Mouse (Mus musculus) neural tube, embryonic 13.5 days (tissue): ENCODE results near the gene Dnah3. TPM values are rescaled to one million over a fixed set of nuclear protein-coding genes. Genes with fewer than 3 reads are reported as not detected.

ENCODE experiments used
- ATAC-seq: fragments of 200-750 bp; cut with Nextera tagmentation; 2 replicates; pipeline ENCODE4 v1.8.0; 2017; ENCODE audit warnings: low read depth, mild to moderate bottlenecking, moderate TSS enrichment, moderate library complexity
- H3K27ac ChIP-seq: fragments of 300-500 bp; sonication (generic); replicated peaks from 2 replicates; pipeline ENCODE4 v1.5.1; 2015; ENCODE audit warnings: moderate library complexity, mild to moderate bottlenecking, inconsistent platforms
- H3K27me3 ChIP-seq: fragments of 300-500 bp; sonication (generic); 2 replicates; pipeline ENCODE4 v1.6.1; 2015; ENCODE audit warnings: mild to moderate bottlenecking, inconsistent platforms
- H3K36me3 ChIP-seq: fragments of 300-500 bp; sonication (generic); 2 replicates; pipeline ENCODE4 v1.6.1; 2015; ENCODE audit warnings: mild to moderate bottlenecking, inconsistent platforms
- H3K4me1 ChIP-seq: fragments of 300-500 bp; sonication (generic); replicated peaks from 2 replicates; pipeline ENCODE4 v1.6.1; 2015; ENCODE audit warnings: inconsistent platforms
- H3K4me2 ChIP-seq: fragments of 300-500 bp; sonication (generic); 2 replicates; pipeline ENCODE4 v1.6.1; 2015; ENCODE audit warnings: inconsistent platforms, mild to moderate bottlenecking, moderate library complexity
- H3K4me3 ChIP-seq: fragments of 300-500 bp; sonication (generic); 2 replicates; pipeline ENCODE4 v1.5.1; 2015; ENCODE audit warnings: mild to moderate bottlenecking, inconsistent platforms
- H3K9ac ChIP-seq: fragments of 300-500 bp; sonication (generic); 2 replicates; pipeline ENCODE4 v1.6.1; 2015; ENCODE audit warnings: moderate library complexity, mild to moderate bottlenecking, inconsistent platforms
- H3K9me3 ChIP-seq: fragments of 300-500 bp; sonication (generic); 2 replicates; pipeline ENCODE4 v1.6.1; 2016; ENCODE audit warnings: inconsistent platforms
- WGBS: fragments of 180-500 bp; shearing (Covaris S2); methylation state at CpG from one replicate; pipeline ENCODE4 v1.1.7; 2015; 5-methylcytosine and 5-hydroxymethylcytosine counted together
- polyA plus RNA-seq: library from polyadenylated mRNA; unstranded; fragments of >200 nt; fragmentation: Nextera tagmentation; extraction: Ambion mirVana; gene quantifications from 2 replicates; pipeline ENCODE4 v1.2.1, GENCODE M21; 2015

Gene Dnah3
- polyA plus RNA-seq, 1 experiment from 2014 or later = not detected

DNA sequence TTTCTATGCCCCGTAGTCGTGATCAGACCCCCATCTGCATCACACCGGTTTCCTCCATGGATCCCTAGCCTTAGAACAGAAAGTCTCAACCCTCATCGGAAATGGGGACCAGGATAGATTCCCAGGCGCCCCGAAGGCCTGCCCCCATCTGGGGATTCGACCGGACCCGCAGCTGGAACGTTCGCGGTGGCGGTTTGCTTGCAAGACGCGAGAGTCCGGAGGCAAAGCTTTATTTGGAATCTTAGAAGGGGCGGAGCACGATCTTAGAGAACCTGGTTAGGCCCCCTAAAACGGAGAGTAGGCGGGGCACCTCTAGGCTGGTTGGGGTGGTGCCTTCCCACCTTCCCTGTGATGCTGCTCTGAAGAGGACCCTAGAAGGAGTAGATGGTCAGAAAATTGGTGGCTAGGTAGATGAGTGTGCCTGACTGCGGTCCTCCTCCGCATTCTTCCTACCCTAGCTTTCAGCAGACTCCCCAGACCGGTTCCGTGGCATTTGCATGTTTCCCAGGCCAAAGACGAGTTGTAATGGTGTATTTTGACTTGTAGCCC is 8.0 kb upstream of the Dnah3 start:
- H3K27ac ChIP-seq = no peak overlapping the region
- peak overlapping the region; percentile 56 for H3K4me3 ChIP-seq
- H3K4me1 ChIP-seq = peaks cover 18% of the 10 kb centered on the region
- peak overlapping the region; percentile 79 for H3K4me2 ChIP-seq
- H3K27me3 ChIP-seq = peaks cover 5% of the 10 kb centered on the region; the same call in 1 of the 2 replicates
- H3K36me3 ChIP-seq = no peaks in the 10 kb centered on the region
- peak; percentile 59 for ATAC-seq
- no peaks in the 10 kb centered on the region for H3K9me3 ChIP-seq
- 3% methylated on average over 25 of the region's 25 CpGs for WGBS
- H3K9ac ChIP-seq = peak overlapping the region; percentile 70

DNA sequence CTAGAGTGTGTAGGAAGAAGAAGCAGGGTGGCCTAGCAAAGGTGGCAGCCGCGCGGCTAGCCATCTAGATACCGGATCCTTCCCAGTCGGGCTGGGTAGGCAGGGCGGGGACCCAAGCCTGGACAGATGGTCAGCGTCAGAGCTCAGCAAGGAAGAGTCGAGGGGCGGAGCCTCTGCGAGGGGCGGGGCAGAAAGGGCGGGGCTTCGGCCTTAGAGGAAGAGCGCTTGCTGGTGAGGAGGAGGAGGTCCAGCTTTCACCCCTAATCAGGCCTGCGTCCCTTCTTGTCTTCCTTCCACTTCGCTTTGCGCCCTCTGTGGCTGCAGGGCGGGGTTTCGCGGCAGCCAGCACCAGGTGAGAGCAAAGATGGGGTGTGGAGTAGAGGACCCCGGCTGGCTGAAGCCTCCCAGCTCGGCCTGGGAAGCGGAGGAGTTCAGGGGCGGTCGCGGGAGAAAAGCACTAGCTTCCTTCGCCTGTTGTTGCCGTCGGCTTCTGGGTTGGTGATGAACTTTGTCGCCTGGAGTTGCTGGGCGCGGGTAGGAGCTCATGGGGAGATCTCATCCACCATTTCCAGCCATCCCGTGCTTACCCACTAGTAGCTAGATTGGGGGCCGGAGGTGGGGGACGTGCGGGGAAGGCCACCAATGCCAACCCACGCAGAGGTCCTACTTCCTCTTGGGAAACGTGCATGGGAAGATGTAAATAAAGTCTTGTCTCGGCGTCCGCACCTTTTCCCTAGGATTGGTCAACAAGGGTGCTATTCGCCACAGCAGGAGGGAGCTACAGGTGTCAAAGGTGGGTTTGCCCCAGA is 7.3 kb upstream of the Dnah3 start, which contains the start of gene Tmem159:
TSS of gene Tmem159 (plus strand) at position 190 of the 809 bp plus-strand sequence.
- peak within 1 kb of the TSS; percentile 56 for H3K4me3 ChIP-seq
- no peak within 1 kb of the TSS for H3K27ac ChIP-seq
- peaks cover 5% of the 10 kb centered on the region; the same call in 1 of the 2 replicates for H3K27me3 ChIP-seq
- peak; percentile 82 for ATAC-seq
- no peaks in the 10 kb centered on the region for H3K9me3 ChIP-seq
- peak within 1 kb of the TSS; percentile 70 for H3K9ac ChIP-seq
- 1% methylated on average over 41 of the region's 42 CpGs for WGBS
- no peaks in the 10 kb centered on the region for H3K36me3 ChIP-seq
- peak within 1 kb of the TSS; percentile 79 for H3K4me2 ChIP-seq
- H3K4me1 ChIP-seq = peaks cover 18% of the 10 kb centered on the region

DNA sequence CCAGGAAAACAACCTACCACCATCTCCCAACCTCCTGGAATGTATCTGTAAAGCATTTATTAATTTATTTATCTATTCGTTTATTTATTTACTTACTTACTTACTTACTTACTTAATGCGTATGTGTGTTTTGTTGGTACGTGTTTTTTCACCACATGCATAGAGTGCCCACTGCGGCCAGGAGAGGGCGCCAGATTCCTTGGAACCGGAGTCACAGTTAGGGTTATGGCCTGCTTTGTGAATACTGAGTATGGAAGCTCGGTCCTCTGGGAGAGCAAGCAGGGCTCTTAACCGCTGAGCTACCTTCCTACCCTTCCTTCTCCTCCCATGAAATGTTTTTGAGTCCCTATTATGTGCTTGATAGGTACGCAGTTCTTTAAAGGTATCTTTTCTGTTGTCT is 3.3 kb upstream of the Dnah3 start:
- no peaks in the 10 kb centered on the region for H3K36me3 ChIP-seq
- H3K9me3 ChIP-seq = no peaks in the 10 kb centered on the region
- no peak overlapping the region for H3K4me2 ChIP-seq
- no peak overlapping the region for H3K9ac ChIP-seq
- 21% methylated on average over 9 of the region's 9 CpGs for WGBS
- H3K27ac ChIP-seq = no peak overlapping the region
- ATAC-seq = no peak
- no peak overlapping the region for H3K4me3 ChIP-seq
- H3K27me3 ChIP-seq = 0 out of 2 replicates have a peak, but pooled peaks cover 5% of the 10 kb centered on the region
- H3K4me1 ChIP-seq = peaks cover 16% of the 10 kb centered on the region

DNA sequence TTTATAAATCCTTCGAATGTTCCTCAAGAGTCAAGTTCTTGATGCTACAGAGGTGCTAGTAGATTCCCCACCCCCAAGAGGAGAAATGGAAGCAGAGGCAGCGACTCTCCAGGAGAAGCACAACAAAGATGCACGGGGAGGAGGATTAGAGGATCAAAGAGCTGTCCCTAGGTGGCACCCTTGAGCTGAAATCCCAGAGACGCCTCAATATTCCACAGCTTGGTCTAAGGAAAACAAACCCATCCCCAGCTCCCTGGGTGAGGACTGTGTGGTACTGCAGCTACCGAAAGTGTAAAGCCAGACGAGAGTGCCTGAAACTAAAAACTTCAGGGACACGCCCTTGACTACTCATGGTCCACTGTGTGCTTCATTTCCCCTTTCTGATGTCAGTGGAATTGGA is 2.8 kb upstream of the Dnah3 start:
- Histone ChIP-seq H3K36me3 (no peaks in the 10 kb centered on the region), H3K4me1 (peaks cover 10% of the 10 kb centered on the region), H3K4me2 (no peak overlapping the region), H3K4me3 (no peak overlapping the region), H3K9me3 (no peaks in the 10 kb centered on the region), H3K27ac (no peak overlapping the region), H3K27me3 (0 out of 2 replicates have a peak, but pooled peaks cover 3% of the 10 kb centered on the region), H3K9ac (no peak overlapping the region)
- ATAC-seq = peak; percentile 37; the same call in 1 of the 2 replicates
- 11% methylated on average over 7 of the region's 7 CpGs for WGBS

DNA sequence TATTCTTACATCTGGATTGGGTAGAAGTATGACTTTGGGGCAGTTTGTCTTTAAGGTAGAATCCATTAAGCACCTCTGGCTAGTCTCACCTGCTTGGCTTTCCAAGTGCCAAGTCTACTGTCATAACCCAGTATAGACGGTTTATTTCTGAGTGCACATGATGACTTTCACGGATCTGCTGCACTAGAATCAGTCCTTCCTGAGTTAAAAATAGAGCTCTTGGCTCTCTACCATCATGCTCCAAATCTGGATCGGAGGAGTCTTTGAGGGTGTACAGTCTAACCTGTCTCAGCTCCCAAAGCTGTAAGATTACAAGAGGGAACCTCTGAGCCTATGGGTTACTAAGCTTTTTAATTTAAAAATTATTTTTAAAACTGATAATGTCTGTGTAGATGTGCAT is 864 bp downstream of the Dnah3 start:
- ATAC-seq = no peak
- no peak overlapping the region for H3K4me3 ChIP-seq
- H3K4me1 ChIP-seq = no peaks in the 10 kb centered on the region
- no peak overlapping the region for H3K9ac ChIP-seq
- H3K27ac ChIP-seq = no peak overlapping the region
- no peaks in the 10 kb centered on the region for H3K9me3 ChIP-seq
- WGBS = 93% methylated on average over 3 of the region's 3 CpGs
- H3K36me3 ChIP-seq = no peaks in the 10 kb centered on the region
- H3K4me2 ChIP-seq = no peak overlapping the region
- no peaks in the 10 kb centered on the region for H3K27me3 ChIP-seq

DNA sequence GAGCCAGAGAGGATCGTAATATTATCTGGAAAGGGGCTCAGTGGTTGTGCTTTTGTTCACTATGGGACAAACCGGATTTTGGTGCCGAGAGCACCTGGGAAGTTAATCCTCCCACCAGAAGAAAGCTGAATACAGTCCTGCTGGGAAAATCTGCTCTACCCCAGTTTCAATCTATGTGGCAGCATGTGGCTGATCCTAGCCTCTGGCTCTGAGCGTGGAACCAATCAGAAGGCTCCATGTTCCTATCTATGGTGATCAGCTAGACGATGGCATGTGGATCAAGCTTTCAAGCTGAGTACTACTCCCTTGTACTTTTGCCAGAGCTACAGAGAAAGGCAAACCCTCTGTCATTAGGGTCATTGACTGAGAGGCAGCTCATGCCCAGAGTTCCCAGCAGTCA is 2.0 kb downstream of the Dnah3 start:
- WGBS = 59% methylated on average over 5 of the region's 5 CpGs
- ATAC-seq = no peak

DNA sequence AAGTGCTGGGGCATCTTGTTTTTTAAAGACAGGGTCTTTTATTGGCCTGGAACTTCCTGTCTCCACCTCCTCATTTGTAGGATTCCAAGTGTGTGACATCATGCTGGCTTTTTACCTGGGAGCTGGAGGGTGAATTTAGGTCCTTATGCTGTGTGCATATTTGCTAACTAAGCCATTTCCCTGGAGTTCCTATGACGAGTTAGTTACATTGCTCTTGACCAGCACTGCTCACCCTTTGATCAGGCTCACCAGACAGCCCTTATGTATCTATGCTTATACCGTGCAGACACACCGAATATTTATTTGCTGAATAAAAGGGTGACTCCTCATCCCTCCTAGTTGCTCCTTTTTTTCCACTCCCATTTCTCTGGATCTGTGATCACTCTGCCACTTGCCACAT is 14.9 kb downstream of the Dnah3 start:
- Histone ChIP-seq H3K4me1 (no peaks in the 10 kb centered on the region), H3K4me2 (no peak overlapping the region), H3K4me3 (no peak overlapping the region), H3K27ac (no peak overlapping the region), H3K27me3 (no peaks in the 10 kb centered on the region), H3K36me3 (no peaks in the 10 kb centered on the region), H3K9ac (no peak overlapping the region), H3K9me3 (no peaks in the 10 kb centered on the region)
- 67% methylated on average over 3 of the region's 3 CpGs for WGBS
- no peak for ATAC-seq

More for the DNA sequence above, 2.0 kb downstream of the Dnah3 start:
- H3K27me3 ChIP-seq = no peaks in the 10 kb centered on the region
- no peak overlapping the region for H3K4me3 ChIP-seq
- H3K36me3 ChIP-seq = no peaks in the 10 kb centered on the region
- no peak overlapping the region for H3K27ac ChIP-seq
- no peaks in the 10 kb centered on the region for H3K4me1 ChIP-seq
- no peak overlapping the region for H3K4me2 ChIP-seq
- H3K9ac ChIP-seq = no peak overlapping the region
- no peaks in the 10 kb centered on the region for H3K9me3 ChIP-seq

DNA sequence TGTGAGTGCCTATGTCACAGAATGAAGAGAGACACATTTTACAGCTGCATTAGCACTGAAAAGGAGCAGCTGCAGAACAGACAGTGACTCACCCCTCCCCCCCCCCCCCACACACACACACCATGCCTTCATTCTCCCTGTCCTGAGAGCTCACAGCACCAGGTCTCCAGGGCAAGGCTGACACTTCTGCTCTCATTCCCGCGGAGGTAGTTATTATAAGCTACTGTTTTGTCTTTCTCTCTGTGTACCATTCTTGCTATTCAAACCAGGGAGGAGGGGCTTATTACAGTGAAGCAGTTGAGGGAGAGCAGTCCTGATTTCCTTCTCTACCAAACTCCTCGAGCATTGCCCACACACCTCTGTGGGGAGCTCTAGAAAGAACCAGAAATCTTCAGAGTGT is 25.9 kb downstream of the Dnah3 start:
- peaks cover 15% of the 10 kb centered on the region for H3K4me1 ChIP-seq
- H3K4me2 ChIP-seq = no peak overlapping the region
- H3K9me3 ChIP-seq = no peaks in the 10 kb centered on the region
- no peaks in the 10 kb centered on the region for H3K36me3 ChIP-seq
- H3K9ac ChIP-seq = no peak overlapping the region
- H3K4me3 ChIP-seq = no peak overlapping the region
- H3K27me3 ChIP-seq = no peaks in the 10 kb centered on the region
- 3% methylated on average over 3 of the region's 3 CpGs for WGBS
- no peak overlapping the region for H3K27ac ChIP-seq
- peak; percentile 86 for ATAC-seq

DNA sequence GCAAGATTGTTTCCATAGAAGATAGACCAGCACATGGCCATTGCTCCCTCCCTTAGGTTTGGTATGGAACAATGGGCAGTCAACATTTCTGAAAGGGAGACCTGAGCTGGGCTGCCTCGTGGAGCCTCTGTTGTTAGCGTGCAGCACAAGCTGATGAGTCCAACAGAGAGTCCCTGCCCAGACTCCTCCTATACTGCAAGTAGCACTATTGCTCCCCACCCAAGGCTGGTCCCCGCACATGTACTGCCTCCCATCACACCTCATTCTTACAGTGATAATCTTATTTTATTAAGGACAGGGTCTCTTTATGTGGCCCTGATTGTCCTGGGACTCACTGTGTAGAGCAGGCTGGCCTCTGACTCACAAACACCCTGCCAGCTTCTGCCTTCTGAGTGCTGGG is 27.0 kb downstream of the Dnah3 start:
- Histone ChIP-seq H3K9ac (no peak overlapping the region), H3K36me3 (no peaks in the 10 kb centered on the region), H3K9me3 (no peaks in the 10 kb centered on the region), H3K4me1 (peaks cover 15% of the 10 kb centered on the region), H3K4me3 (no peak overlapping the region), H3K27ac (no peak overlapping the region), H3K4me2 (no peak overlapping the region), H3K27me3 (no peaks in the 10 kb centered on the region)
- WGBS = 76% methylated on average over 3 of the region's 3 CpGs
- ATAC-seq = peak; percentile 53; the same call in 1 of the 2 replicates

DNA sequence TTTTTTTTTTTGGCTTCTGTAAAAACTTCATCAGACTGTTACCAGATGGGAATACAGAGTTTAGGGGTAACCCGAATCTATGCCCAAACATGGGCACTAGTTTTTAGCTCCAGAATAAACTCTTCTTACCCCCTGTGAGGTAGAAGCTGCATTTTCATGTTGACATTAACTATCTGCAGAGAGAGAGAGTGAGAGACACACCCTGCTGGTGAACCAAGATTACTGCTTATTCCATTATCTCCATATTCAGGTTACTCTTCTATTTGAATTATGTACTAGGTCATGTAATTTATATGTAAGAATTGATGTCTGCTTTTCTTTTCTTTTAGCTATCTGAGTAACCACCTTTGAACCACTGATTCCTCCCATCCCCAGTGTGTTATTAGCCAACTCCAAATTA is 31.0 kb downstream of the Dnah3 start:
- no peak for ATAC-seq
- H3K4me1 ChIP-seq = peaks cover 9% of the 10 kb centered on the region

DNA sequence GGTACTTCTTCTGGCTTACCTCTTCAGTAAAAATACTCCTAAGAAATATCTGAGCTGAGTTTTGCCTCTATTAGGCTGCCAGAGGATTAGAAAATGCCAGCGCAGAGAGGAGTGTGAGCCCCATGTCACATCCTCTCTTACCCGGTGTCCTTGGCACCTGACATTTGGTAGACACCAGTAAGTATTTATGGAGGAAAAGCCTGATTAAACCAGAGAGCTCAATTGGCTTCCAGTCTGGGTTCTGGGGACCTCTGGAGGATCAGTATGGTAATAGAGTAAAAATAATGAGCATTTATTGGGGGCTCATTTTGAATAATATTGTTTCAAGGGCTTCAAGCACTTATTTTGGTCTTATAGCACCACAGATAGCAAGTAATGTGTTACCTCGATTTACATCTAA is 39.6 kb downstream of the Dnah3 start:
- 92% methylated on average over 3 of the region's 3 CpGs for WGBS
- H3K4me2 ChIP-seq = no peak overlapping the region
- H3K27ac ChIP-seq = no peak overlapping the region
- H3K4me1 ChIP-seq = no peaks in the 10 kb centered on the region
- H3K9ac ChIP-seq = no peak overlapping the region
- H3K9me3 ChIP-seq = no peaks in the 10 kb centered on the region
- H3K27me3 ChIP-seq = no peaks in the 10 kb centered on the region
- ATAC-seq = no peak
- no peak overlapping the region for H3K4me3 ChIP-seq
- H3K36me3 ChIP-seq = no peaks in the 10 kb centered on the region

More for the DNA sequence above, 31.0 kb downstream of the Dnah3 start:
- H3K4me2 ChIP-seq = no peak overlapping the region
- no peak overlapping the region for H3K4me3 ChIP-seq
- H3K9ac ChIP-seq = no peak overlapping the region
- H3K9me3 ChIP-seq = no peaks in the 10 kb centered on the region
- no peak overlapping the region for H3K27ac ChIP-seq
- no peaks in the 10 kb centered on the region for H3K36me3 ChIP-seq
- WGBS = 71% methylated on average over 1 of the region's 1 CpGs
- no peaks in the 10 kb centered on the region for H3K27me3 ChIP-seq

DNA sequence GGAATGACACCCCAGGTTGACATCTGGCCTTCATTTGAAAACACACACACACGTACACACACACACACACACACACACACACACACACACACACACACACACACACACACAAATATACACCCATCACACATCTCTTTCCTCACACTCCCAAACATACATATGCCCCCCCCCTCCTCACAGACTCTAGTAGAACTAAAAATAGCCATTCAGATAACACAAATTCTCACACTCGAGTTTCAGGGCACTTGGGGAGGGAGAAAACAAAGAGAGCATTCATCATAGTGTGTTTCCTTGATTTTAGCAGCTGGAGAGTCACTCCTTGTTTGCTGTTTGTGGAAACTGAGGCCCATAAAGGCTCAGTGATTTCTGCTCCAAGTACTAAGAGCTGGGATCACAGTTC is 41.1 kb downstream of the Dnah3 start:
- WGBS = 44% methylated on average over 2 of the region's 2 CpGs
- H3K4me3 ChIP-seq = no peak overlapping the region
- H3K4me1 ChIP-seq = no peaks in the 10 kb centered on the region
- H3K4me2 ChIP-seq = no peak overlapping the region
- no peak overlapping the region for H3K9ac ChIP-seq
- no peak for ATAC-seq
- no peaks in the 10 kb centered on the region for H3K9me3 ChIP-seq
- no peaks in the 10 kb centered on the region for H3K36me3 ChIP-seq
- H3K27me3 ChIP-seq = no peaks in the 10 kb centered on the region
- no peak overlapping the region for H3K27ac ChIP-seq
